Mouse (Mus musculus) forebrain, embryonic 11.5 days (tissue): ENCODE measurements around the gene Rflna. TPM values are rescaled to one million over a fixed set of nuclear protein-coding genes. Genes with fewer than 3 reads are reported as not detected.

Experiments
- ATAC-seq: fragments of 200-750 bp; cut with Nextera tagmentation; replicated peaks from 2 replicates; pipeline ENCODE4 v1.8.0; 2017; ENCODE audit warnings: moderate TSS enrichment; ENCODE audit not compliant: low FRiP score
- DNase-seq: peaks from one replicate; pipeline ENCODE4 v3.0.0-alpha.2; 2017; ENCODE audit warnings: low spot score
- H3K27ac ChIP-seq: fragments of 300-500 bp; sonication (generic); 2 replicates; pipeline ENCODE4 v1.5.1; 2014; ENCODE audit warnings: low read depth, low read length
- H3K27me3 ChIP-seq: fragments of 300-500 bp; sonication (generic); 2 replicates; pipeline ENCODE4 v1.6.1; 2014; ENCODE audit warnings: mild to moderate bottlenecking, low read length, mixed read lengths; ENCODE audit not compliant: control insufficient read depth, insufficient read depth
- H3K36me3 ChIP-seq: fragments of 300-500 bp; sonication (generic); 2 replicates; pipeline ENCODE4 v1.6.1; 2014; ENCODE audit warnings: mild to moderate bottlenecking, low read length, moderate library complexity, mixed read lengths; ENCODE audit not compliant: control insufficient read depth, insufficient read depth
- H3K4me1 ChIP-seq: fragments of 300-500 bp; sonication (generic); replicated peaks from 2 replicates; pipeline ENCODE4 v1.6.1; 2014; ENCODE audit warnings: low read length, mixed read lengths; ENCODE audit not compliant: control insufficient read depth, insufficient read depth
- H3K4me2 ChIP-seq: fragments of 300-500 bp; sonication (generic); 2 replicates; pipeline ENCODE4 v1.6.1; 2014; ENCODE audit warnings: low read depth, mild to moderate bottlenecking, low read length, moderate library complexity, mixed read lengths; ENCODE audit not compliant: severe bottlenecking
- H3K4me3 ChIP-seq: fragments of 300-500 bp; sonication (generic); 2 replicates; pipeline ENCODE4 v1.5.1; 2014; ENCODE audit warnings: low read depth, low read length
- H3K9ac ChIP-seq: fragments of 300-500 bp; sonication (generic); 2 replicates; pipeline ENCODE4 v1.6.1; 2014; ENCODE audit warnings: low read length
- H3K9me3 ChIP-seq: fragments of 300-500 bp; sonication (generic); 2 replicates; pipeline ENCODE4 v1.6.1; 2016; ENCODE audit warnings: low read length, mixed read lengths; ENCODE audit not compliant: control insufficient read depth
- WGBS: fragments of 180-500 bp; shearing (Covaris S2); extraction: QIAGEN DNeasy Blood & Tissue Kit; methylation state at CpG from one replicate; pipeline ENCODE4 v1.1.7; 2014; 5-methylcytosine and 5-hydroxymethylcytosine counted together
- polyA plus RNA-seq: library from polyadenylated mRNA; unstranded; fragments of >200 nt; fragmentation: Nextera tagmentation; extraction: Ambion mirVana; gene quantifications from 2 replicates; pipeline ENCODE4 v1.2.1, GENCODE M21; 2014

Gene Rflna
- polyA plus RNA-seq, 1 experiment from 2014 or later = 4.5 TPM

GRCm38 (mm10) chr5:125052237-125052602 is 49.2 kb downstream of the Rflna start:
- Histone ChIP-seq H3K9me3 (no peaks in the 10 kb centered on the region), H3K9ac (0 out of 2 replicates have a peak overlapping the region, but pooled peaks have one; percentile 5), H3K27ac (no peak overlapping the region), H3K4me2 (no peak overlapping the region), H3K27me3 (no peaks in the 10 kb centered on the region), H3K4me1 (peaks cover 18% of the 10 kb centered on the region), H3K4me3 (no peak overlapping the region), H3K36me3 (peaks cover 12% of the 10 kb centered on the region)
- DNase-seq (no peak), ATAC-seq (no peak)
- 83% methylated on average over 10 of the region's 10 CpGs for WGBS

DNA sequence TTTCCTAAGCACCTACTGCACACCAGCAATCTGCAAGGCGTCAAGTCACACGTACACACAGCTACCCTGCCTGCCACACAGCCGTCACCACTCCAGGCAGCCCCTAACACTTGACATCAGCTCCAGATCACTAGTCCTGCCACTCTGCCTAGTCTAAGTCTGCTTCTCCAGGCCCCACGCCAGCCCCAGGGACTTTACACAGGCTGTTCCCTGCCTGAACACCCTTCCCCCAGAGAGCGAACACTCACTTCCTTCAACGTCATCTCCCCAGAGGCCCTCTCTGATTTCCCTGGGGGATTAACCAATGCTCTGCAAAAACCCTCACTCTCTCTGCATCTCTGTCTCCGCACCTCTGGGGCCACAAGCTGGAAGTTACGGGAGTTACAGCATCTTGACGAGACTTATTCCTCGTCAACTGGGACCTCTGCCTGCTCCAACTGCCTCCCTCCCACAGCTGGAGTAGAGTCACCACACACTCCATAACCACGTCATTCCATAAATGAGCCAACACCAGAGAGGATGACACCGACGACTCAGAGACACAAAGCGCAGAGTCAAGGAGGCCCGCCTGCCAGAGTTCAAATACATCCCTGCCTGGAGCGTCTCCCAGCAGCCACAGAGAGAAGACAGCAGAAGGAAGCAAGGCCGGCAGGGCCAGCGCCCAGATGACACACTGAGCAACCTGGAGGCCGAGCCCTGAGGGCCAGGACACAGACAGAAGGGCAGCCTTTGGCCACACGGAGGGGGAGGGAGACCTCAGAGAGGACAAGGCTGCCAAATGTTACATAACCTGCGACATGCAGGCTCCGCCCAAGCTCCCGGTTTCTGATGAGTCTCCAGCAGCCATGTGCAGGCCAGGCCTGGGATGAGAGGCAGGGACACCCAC is 49.8 kb downstream of the Rflna start:
- H3K9ac ChIP-seq = no peak overlapping the region
- peaks cover 24% of the 10 kb centered on the region for H3K4me1 ChIP-seq
- ATAC-seq = no peak

GRCm38 (mm10) chr5:125053661-125054060 is 50.6 kb downstream of the Rflna start:
- H3K4me1 ChIP-seq = peaks cover 31% of the 10 kb centered on the region
- H3K36me3 ChIP-seq = peaks cover 4% of the 10 kb centered on the region
- H3K4me2 ChIP-seq = no peak overlapping the region
- ATAC-seq = no peak
- no peak overlapping the region for H3K4me3 ChIP-seq
- H3K9ac ChIP-seq = no peak overlapping the region
- no peak overlapping the region for H3K27ac ChIP-seq
- WGBS = 66% methylated on average over 7 of the region's 7 CpGs
- H3K9me3 ChIP-seq = no peaks in the 10 kb centered on the region
- DNase-seq = no peak
- no peaks in the 10 kb centered on the region for H3K27me3 ChIP-seq

More for the DNA sequence above, 49.8 kb downstream of the Rflna start:
- no peak for DNase-seq
- no peaks in the 10 kb centered on the region for H3K27me3 ChIP-seq
- H3K36me3 ChIP-seq = peaks cover 9% of the 10 kb centered on the region
- no peak overlapping the region for H3K27ac ChIP-seq
- no peak overlapping the region for H3K4me2 ChIP-seq
- 77% methylated on average over 23 of the region's 23 CpGs for WGBS
- H3K4me3 ChIP-seq = no peak overlapping the region
- no peaks in the 10 kb centered on the region for H3K9me3 ChIP-seq

GRCm38 (mm10) chr5:125055901-125056300 is 52.9 kb downstream of the Rflna start:
- 56% methylated on average over 8 of the region's 8 CpGs for WGBS
- Histone ChIP-seq H3K9me3 (no peaks in the 10 kb centered on the region), H3K27ac (no peak overlapping the region), H3K4me3 (no peak overlapping the region), H3K4me2 (no peak overlapping the region), H3K4me1 (peaks cover 31% of the 10 kb centered on the region), H3K36me3 (peaks cover 4% of the 10 kb centered on the region), H3K27me3 (no peaks in the 10 kb centered on the region), H3K9ac (no peak overlapping the region)
- DNase-seq (no peak), ATAC-seq (no peak)

- 0 out of 2 replicates have a peak, but pooled peaks have one; percentile 10 for ATAC-seq
- WGBS = 9% methylated on average over 6 of the region's 6 CpGs
- H3K27ac ChIP-seq = no peak overlapping the region
- H3K9me3 ChIP-seq = no peaks in the 10 kb centered on the region
- H3K9ac ChIP-seq = no peak overlapping the region; the same call in 1 of the 2 replicates
- peak; percentile 64 for DNase-seq
- peaks cover 4% of the 10 kb centered on the region for H3K36me3 ChIP-seq
- 0 out of 2 replicates have a peak overlapping the region, but pooled peaks have one; percentile 11 for H3K4me2 ChIP-seq
- H3K4me1 ChIP-seq = peaks cover 31% of the 10 kb centered on the region
- H3K27me3 ChIP-seq = no peaks in the 10 kb centered on the region
- no peak overlapping the region for H3K4me3 ChIP-seq
These were observed 53.3 kb downstream of the Rflna start for GRCm38 (mm10) chr5:125056331-125056695.

DNA sequence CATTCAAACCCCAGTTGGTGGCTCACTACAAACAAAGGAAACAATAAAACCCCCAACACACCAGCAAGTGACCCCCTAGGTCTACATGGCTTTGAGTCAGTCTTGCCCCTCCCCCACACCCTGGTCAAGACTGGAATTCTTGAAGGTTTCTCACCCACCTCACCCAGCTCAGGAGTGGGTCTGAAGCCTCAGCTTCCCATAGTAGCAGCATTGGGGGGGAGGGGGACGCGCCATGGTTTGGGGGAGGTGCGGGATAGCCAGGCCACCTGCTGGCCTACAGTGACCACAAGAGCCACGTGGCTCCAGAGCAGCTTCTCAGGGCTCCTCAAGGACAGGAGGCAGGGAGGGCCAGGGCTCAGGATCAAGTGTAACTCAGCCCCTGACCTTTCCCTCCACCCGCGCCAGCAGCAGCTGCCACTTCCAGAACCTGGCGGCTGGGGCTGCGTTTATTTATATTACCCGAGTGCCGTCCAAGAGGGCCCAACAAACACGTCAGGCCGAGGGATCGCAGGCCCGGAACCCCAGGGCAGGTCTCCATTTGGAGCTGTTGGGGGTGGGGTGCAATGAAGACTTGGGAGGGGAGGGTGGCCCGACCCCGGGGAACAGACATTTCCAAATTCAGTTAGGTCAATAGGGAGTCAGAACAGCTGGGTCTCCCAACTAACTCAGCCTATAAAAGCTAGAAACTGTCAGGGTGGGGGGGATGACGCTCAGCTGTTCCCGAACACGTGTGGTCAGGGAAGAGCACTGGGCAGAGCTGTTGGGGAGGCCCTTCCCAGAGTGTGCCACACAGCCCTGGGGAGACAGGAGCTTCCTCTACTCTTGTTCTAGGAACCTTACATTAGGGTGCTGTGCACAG is 53.9 kb downstream of the Rflna start:
- peaks cover 31% of the 10 kb centered on the region for H3K4me1 ChIP-seq
- H3K4me2 ChIP-seq = 0 out of 2 replicates have a peak overlapping the region, but pooled peaks have one; percentile 11
- no peaks in the 10 kb centered on the region for H3K9me3 ChIP-seq
- peaks cover 4% of the 10 kb centered on the region for H3K36me3 ChIP-seq
- no peak overlapping the region for H3K4me3 ChIP-seq
- 6% methylated on average over 19 of the region's 19 CpGs for WGBS
- no peaks in the 10 kb centered on the region for H3K27me3 ChIP-seq
- peak overlapping the region; percentile 32 for H3K9ac ChIP-seq
- H3K27ac ChIP-seq = no peak overlapping the region
- ATAC-seq (peak; percentile 51; the same call in 1 of the 2 replicates), DNase-seq (peak; percentile 69)

- Histone ChIP-seq H3K4me2 (peak overlapping the region; percentile 53), H3K27me3 (no peaks in the 10 kb centered on the region), H3K4me1 (peaks cover 29% of the 10 kb centered on the region), H3K4me3 (peak overlapping the region; percentile 19), H3K27ac (no peak overlapping the region), H3K9me3 (no peaks in the 10 kb centered on the region), H3K9ac (peak overlapping the region; percentile 53), H3K36me3 (peaks cover 4% of the 10 kb centered on the region)
- 10% methylated on average over 29 of the region's 29 CpGs for WGBS
- DNase-seq (peak; percentile 70), ATAC-seq (peak; percentile 35; the same call in 1 of the 2 replicates)
These were observed 54.7 kb downstream of the Rflna start for GRCm38 (mm10) chr5:125057555-125058266.

DNA sequence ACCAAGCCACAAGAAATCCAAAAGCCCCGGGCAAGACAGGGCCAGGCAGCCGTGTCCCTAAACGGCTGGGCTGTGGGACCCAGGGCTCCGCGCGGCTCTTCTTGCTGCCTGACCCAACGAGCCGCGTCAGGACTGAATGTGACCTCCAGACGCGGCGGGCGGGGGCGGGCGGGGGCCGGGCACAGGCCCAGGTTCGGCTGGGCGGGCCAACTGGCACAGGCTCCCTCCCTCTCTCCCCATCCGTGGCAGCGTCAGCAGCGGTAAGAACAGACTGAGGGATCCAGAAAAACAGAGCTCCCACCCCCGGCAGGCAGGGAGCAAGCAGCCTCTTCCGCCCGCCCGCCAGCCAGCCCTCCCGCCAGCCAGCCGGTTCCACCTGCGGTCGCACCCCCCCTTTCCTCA is 55.2 kb downstream of the Rflna start:
- ATAC-seq = no peak

More for the DNA sequence above, 55.2 kb downstream of the Rflna start:
- Histone ChIP-seq H3K27me3 (no peaks in the 10 kb centered on the region), H3K36me3 (peaks cover 4% of the 10 kb centered on the region), H3K4me3 (peak overlapping the region; percentile 19), H3K9me3 (no peaks in the 10 kb centered on the region), H3K9ac (peak overlapping the region; percentile 53), H3K4me1 (peaks cover 29% of the 10 kb centered on the region), H3K27ac (no peak overlapping the region), H3K4me2 (peak overlapping the region; percentile 53)
- 2% methylated on average over 21 of the region's 29 CpGs for WGBS
- DNase-seq = peak; percentile 70
